Mouse (Mus musculus) hindlimb bud, embryonic 11.5 days (tissue): ENCODE measurements around the gene Asb5.
"Not testable (repeated sequence)": the region's sequence is repeated elsewhere in the genome, so short reads cannot be mapped to it uniquely, and the experiment has no call there.

ENCODE experiments used
- DNase-seq: peaks from one replicate; pipeline ENCODE4 v3.0.0-alpha.2; 2012; ENCODE audit warnings: low read depth, low spot score; ENCODE audit errors: extremely low spot score

Asb5 gene

GRCm38 (mm10) chr8:54529382-54530296 is at the start of gene Asb5, which contains the start of gene Spcs3:
Gene Asb5 (plus strand): TSS chr8:54529580.
Gene Spcs3 (minus strand): TSS chr8:54529998.
- DNase-seq = peak; percentile 83

GRCm38 (mm10) chr8:54486555-54487273 is 42.7 kb upstream of the Asb5 start:
- peak; percentile 39 for DNase-seq

- DNase-seq = no peak
Observed at GRCm38 (mm10) chr8:54488437-54488836, 40.9 kb upstream of the Asb5 start.

GRCm38 (mm10) chr8:54491057-54491690 is 38.2 kb upstream of the Asb5 start:
- DNase-seq = peak; percentile 87

GRCm38 (mm10) chr8:54491934-54492333 is 37.4 kb upstream of the Asb5 start:
- peak; percentile 16 for DNase-seq

- peak; percentile 86 for DNase-seq
Observed at GRCm38 (mm10) chr8:54493110-54493509, 36.3 kb upstream of the Asb5 start.

- DNase-seq = no peak
Observed at GRCm38 (mm10) chr8:54493915-54494314, 35.5 kb upstream of the Asb5 start.

- no peak for DNase-seq
Observed at GRCm38 (mm10) chr8:54503104-54503503, 26.3 kb upstream of the Asb5 start.

- no peak for DNase-seq
Observed at GRCm38 (mm10) chr8:54505060-54505459, 24.3 kb upstream of the Asb5 start.

GRCm38 (mm10) chr8:54507428-54508095 is 21.8 kb upstream of the Asb5 start:
- no peak for DNase-seq

GRCm38 (mm10) chr8:54508096-54508456 is 21.3 kb upstream of the Asb5 start:
- DNase-seq = no peak

GRCm38 (mm10) chr8:54508814-54509213 is 20.6 kb upstream of the Asb5 start:
- DNase-seq = no peak

- DNase-seq = no peak
Observed at GRCm38 (mm10) chr8:54509221-54509721, 20.1 kb upstream of the Asb5 start.

GRCm38 (mm10) chr8:54511791-54512190 is 17.6 kb upstream of the Asb5 start:
- DNase-seq = no peak

GRCm38 (mm10) chr8:54512200-54512599 is 17.2 kb upstream of the Asb5 start:
- DNase-seq = not testable (repeated sequence)

- DNase-seq = no peak
Observed at GRCm38 (mm10) chr8:54518756-54519460, 10.5 kb upstream of the Asb5 start.

- no peak for DNase-seq
Observed at GRCm38 (mm10) chr8:54520516-54520915, 8.9 kb upstream of the Asb5 start.

- no peak for DNase-seq
Observed at GRCm38 (mm10) chr8:54525606-54526005, 3.8 kb upstream of the Asb5 start.

GRCm38 (mm10) chr8:54526700-54527099 is 2.7 kb upstream of the Asb5 start:
- DNase-seq = no peak

- no peak for DNase-seq
Observed at GRCm38 (mm10) chr8:54528571-54528970, 809 bp upstream of the Asb5 start.
